Mouse (Mus musculus) hindbrain, embryonic 10.5 days (tissue): ENCODE results near the gene Dedd2. TPM values are rescaled to one million over a fixed set of nuclear protein-coding genes. Genes with fewer than 3 reads are reported as not detected.

Experiments
- DNase-seq: peaks from one replicate; pipeline ENCODE4 v3.0.0-alpha.2; 2017; ENCODE audit warnings: low spot score
- H3K27ac ChIP-seq: fragments of 300-500 bp; sonication (generic); 2 replicates; pipeline ENCODE4 v1.5.1; 2016; ENCODE audit warnings: mild to moderate bottlenecking, moderate library complexity
- H3K27me3 ChIP-seq: fragments of 300-500 bp; sonication (generic); 2 replicates; pipeline ENCODE4 v1.6.1; 2016; ENCODE audit warnings: mild to moderate bottlenecking; ENCODE audit not compliant: poor library complexity, insufficient read depth, severe bottlenecking
- H3K36me3 ChIP-seq: fragments of 300-500 bp; sonication (generic); 2 replicates; pipeline ENCODE4 v1.6.1; 2016; ENCODE audit warnings: mild to moderate bottlenecking, moderate library complexity
- H3K4me1 ChIP-seq: fragments of 300-500 bp; sonication (generic); replicated peaks from 2 replicates; pipeline ENCODE4 v1.6.1; 2016; ENCODE audit warnings: mild to moderate bottlenecking
- H3K4me3 ChIP-seq: fragments of 300-500 bp; sonication (generic); 2 replicates; pipeline ENCODE4 v1.5.1; 2016; ENCODE audit warnings: mild to moderate bottlenecking, moderate library complexity
- H3K9me3 ChIP-seq: fragments of 300-500 bp; sonication (generic); 2 replicates; pipeline ENCODE4 v1.6.1; 2016; ENCODE audit warnings: mild to moderate bottlenecking, moderate library complexity
- WGBS: fragments of 180-500 bp; shearing (Covaris S2); methylation state at CpG from one replicate; pipeline ENCODE4 v1.1.7; 2016; 5-methylcytosine and 5-hydroxymethylcytosine counted together
- polyA plus RNA-seq: library from polyadenylated mRNA; unstranded; fragments of >200 nt; fragmentation: Nextera tagmentation; extraction: Ambion mirVana; gene quantifications from 2 replicates; pipeline ENCODE4 v1.2.1, GENCODE M21; 2016

The Dedd2 gene
- polyA plus RNA-seq, 1 experiment from 2014 or later = 11.2 TPM

DNA sequence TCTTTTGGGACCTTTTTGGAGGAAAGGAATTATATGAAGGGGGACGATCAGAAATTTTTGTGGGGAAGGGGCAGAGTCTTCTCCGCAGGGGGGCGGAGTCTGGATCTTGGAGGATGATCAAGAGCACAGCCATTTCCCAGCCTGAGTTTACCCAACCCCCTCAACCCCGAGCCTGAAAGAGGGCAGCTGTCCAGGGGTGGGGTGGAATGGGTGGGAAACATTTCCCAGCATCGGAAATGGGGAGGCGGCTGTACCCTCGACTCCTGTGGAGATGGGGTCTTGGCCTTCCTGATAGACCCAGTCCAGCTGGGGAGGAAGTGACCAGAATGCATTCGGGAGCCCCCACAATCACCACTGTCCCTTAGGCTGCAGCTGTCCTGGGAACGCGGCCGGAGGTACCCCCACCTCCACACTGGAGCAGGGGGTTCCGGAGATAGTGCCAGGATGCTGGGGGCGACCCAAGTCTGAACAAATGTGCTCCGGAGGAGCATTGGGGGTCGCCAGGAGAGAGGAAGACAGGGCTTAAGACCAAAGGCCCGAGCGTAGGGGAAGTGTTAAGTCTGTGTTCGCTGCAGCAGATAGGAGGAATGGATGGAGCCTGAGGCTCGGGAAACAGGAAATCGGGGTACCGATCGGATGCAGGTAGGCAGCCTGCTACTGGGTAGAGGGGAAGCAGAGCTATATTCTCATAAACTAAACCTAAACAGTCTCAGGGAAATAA is 30.8 kb upstream of the Dedd2 start:
- 2% methylated on average over 22 of the region's 22 CpGs for WGBS

DNA sequence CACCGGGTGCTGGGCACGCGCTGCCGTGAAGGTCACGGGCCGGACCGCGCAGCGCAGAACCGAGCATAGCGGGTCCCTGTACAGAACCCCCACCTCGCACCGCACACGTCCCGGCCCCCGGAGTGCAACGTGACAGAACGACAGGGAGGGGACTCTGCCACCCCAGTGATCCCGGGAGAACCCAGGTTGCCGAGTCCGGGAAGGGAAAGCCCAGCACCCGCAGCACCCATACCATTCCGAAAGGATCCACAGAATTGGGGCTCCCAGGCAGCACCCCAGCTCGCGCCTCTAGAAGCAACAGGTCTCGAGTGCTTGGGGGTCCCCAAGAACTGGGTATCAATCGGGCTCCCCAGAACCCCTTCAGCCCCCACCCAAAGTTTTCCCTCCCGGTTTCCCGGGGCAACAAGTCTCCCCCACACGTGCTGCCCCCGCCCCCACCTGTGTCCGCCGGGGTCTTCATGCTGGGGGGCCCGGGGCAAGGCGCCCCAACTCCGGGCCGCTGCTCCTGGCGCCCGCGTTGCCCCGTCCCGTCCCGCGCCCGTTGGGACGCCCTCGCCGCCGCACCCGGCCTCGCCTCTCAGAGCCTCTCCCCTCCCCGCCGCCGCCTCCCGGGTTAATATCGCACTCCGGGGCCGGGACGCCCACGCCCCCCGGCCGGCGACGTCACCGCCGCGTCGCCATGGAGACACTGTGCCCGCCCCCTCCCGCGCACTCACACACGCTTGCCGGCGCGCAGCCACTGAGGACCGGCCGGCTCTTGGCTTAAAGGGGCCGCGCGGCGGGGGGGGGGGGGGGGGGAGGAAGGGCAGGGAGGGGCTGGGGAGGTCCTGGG is 29.9 kb upstream of the Dedd2 start, which contains the start of gene Erf:
Erf (minus strand) TSS at position 621 of the 832 bp plus-strand sequence.
- Histone ChIP-seq H3K9me3 (no peaks in the 10 kb centered on the region), H3K4me1 (peaks cover 63% of the 10 kb centered on the region), H3K36me3 (peaks cover 17% of the 10 kb centered on the region), H3K4me3 (peak within 1 kb of the TSS; percentile 85), H3K27me3 (no peaks in the 10 kb centered on the region), H3K27ac (peak within 1 kb of the TSS; percentile 97)
- WGBS = under 1% methylated on average over 78 of the region's 81 CpGs
- DNase-seq = peak; percentile 96

More for the DNA sequence above, 30.8 kb upstream of the Dedd2 start:
- peaks cover 9% of the 10 kb centered on the region for H3K36me3 ChIP-seq
- peak overlapping the region; percentile 97 for H3K27ac ChIP-seq
- no peaks in the 10 kb centered on the region for H3K9me3 ChIP-seq
- H3K4me1 ChIP-seq = peaks cover 55% of the 10 kb centered on the region
- H3K4me3 ChIP-seq = peak overlapping the region; percentile 85
- no peaks in the 10 kb centered on the region for H3K27me3 ChIP-seq
- peak; percentile 77 for DNase-seq

DNA sequence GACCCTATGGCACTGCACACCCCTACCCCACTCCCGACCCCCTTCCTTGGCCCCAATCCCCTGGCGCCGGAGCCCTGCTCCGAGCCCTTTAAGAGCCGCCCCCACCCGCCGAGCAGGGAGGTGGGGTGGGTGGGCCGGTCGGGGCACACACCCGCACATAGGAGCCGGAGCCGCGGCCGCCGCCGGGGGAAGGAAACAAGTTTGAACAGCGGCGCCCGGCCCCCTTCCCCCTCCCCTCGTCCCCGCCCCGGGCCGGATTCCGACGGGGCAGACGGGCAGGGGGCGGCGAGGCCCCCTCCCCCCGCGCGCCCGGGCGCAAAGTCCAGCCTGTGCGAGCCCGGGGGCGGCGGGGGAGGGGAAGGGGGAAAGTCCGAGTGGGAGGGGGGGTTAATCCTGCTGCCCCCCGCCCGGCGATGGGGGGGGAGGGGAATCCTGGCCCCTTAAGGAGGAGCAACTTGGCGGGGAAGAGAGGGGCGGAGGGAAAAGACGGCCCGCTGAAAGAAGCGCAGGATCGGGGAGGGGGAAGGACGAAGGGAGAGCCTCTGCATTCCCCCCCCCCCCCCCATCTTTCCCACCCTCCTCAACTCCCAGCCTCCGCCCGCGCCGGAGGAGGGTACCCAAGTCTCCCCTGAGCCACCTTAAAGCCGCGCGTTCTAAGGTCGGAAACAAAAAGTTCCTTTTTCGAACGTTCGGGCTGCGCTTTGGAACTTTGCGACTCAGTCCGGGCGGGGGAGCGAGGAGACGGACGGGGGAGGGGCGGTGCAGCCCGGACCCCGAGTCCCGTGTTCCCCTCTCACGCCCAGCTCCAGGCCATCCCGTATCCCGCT is 29.1 kb upstream of the Dedd2 start:
- H3K27me3 ChIP-seq = no peaks in the 10 kb centered on the region
- H3K9me3 ChIP-seq = no peaks in the 10 kb centered on the region
- peaks cover 26% of the 10 kb centered on the region for H3K36me3 ChIP-seq
- peak overlapping the region; percentile 85 for H3K4me3 ChIP-seq
- peak; percentile 87 for DNase-seq
- H3K4me1 ChIP-seq = peaks cover 71% of the 10 kb centered on the region
- under 1% methylated on average over 65 of the region's 73 CpGs for WGBS
- peak overlapping the region; percentile 97 for H3K27ac ChIP-seq

DNA sequence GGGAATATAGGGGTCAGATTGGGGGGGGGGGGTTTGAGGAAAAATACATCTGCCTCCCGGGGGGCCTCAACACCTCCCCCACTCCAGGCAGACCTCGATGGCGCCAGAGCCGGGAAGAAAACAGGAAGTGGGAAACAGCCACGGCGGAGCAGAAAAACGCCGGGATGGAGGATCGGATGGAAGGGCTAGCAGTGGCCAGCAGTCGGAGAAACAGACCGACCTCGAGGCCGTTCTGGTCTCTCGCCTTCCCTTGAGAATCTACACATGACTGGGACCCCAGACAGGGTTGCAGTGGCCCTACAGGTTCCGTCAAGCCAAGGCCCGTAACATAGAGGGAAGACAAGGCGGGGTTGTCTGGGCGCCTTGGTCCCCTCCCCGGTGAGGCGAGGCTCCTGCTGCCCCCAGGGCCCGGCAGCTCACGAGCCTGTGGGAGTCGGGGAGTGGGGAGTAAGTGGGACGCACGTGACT is 28.5 kb upstream of the Dedd2 start:
- Histone ChIP-seq H3K9me3 (no peaks in the 10 kb centered on the region), H3K27me3 (no peaks in the 10 kb centered on the region), H3K4me1 (peaks cover 77% of the 10 kb centered on the region), H3K36me3 (peaks cover 32% of the 10 kb centered on the region), H3K4me3 (peak overlapping the region; percentile 85), H3K27ac (peak overlapping the region; percentile 97)
- WGBS = under 1% methylated on average over 25 of the region's 25 CpGs
- DNase-seq = no peak

DNA sequence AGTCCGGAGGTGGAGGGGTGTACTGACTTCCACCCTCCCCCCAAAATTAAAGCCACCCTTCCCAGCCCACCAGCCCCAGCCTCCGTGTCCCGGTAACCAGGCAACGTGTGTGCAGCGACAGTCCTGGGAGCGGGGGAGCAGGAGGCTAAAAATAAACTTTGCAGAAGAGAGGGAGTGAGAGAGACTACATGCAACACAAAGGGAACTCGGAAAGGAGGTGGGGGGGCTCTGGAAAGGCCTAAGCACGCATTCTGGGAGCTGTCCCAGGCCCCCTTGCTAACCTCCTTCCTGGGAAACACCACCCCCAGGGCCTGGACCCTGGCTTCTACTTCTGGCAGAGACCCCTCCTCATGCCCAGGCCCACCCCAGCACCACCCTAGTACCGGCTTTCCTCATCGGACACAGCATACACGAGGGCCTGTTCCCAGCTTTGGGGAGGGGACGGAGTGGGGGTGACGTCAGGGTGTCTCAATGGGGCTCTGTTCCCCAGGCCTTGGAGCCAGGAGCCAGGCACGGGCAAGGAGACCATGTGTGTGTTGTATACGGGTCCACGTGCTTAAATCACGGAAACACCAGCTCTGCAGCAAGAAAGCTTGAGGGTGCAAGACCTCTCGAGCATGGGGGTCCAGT is 27.7 kb upstream of the Dedd2 start:
- H3K4me3 ChIP-seq = peak overlapping the region; percentile 85
- H3K4me1 ChIP-seq = peaks cover 77% of the 10 kb centered on the region
- no peaks in the 10 kb centered on the region for H3K27me3 ChIP-seq

DNA sequence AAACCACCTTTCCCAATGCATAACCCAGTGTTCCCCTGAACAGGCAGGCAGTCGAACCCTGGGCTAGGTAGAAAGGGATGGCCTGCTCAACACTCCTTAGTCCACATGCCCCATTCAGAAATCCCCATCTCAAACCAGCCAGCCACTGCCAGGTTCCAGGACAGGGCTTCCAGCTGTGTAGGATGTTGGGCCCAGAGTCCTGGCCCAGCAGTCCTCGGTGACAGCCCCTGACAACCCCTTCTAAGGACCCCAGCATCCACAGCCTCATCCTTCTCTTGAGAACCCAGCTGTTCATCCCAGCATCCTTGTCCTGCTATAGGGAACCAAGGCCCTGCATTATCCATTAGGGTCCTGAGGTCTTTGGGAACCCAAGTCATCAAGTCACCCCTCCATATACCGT is 27.1 kb upstream of the Dedd2 start:
- Histone ChIP-seq H3K4me1 (peaks cover 77% of the 10 kb centered on the region), H3K27ac (peak overlapping the region; percentile 97), H3K36me3 (peaks cover 46% of the 10 kb centered on the region), H3K4me3 (peak overlapping the region; percentile 85), H3K9me3 (no peaks in the 10 kb centered on the region), H3K27me3 (no peaks in the 10 kb centered on the region)
- whole genome bisulfite sequencing = 24% methylated on average over 3 of the region's 3 CpGs
- peak; percentile 13 for DNase-seq

More for the DNA sequence above, 27.7 kb upstream of the Dedd2 start:
- DNase-seq = peak; percentile 61
- whole genome bisulfite sequencing = 1% methylated on average over 18 of the region's 18 CpGs
- Histone ChIP-seq H3K9me3 (no peaks in the 10 kb centered on the region), H3K27ac (peak overlapping the region; percentile 97), H3K36me3 (peaks cover 40% of the 10 kb centered on the region)

DNA sequence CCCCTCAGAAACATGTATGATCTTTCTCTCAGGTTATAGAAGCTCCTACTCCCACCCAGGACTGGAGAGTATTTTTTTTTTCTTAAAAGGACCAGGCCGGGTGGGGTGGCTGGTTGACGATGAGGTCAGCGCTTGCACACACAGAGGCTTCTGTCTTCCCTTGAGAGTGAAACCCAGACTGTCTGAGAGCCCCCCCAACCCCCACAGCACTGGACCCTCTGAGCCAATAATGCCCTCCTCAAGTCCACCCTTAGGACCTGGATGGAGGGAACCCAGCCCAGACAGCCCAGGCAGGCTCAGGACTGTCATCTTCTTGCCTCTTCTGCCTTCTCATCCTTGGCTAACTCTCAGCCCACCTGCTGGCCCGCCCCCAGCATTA is 26.3 kb upstream of the Dedd2 start:
- Histone ChIP-seq H3K36me3 (peaks cover 50% of the 10 kb centered on the region), H3K4me3 (peak overlapping the region; percentile 85), H3K9me3 (no peaks in the 10 kb centered on the region), H3K27ac (peak overlapping the region; percentile 97), H3K4me1 (peaks cover 70% of the 10 kb centered on the region), H3K27me3 (no peaks in the 10 kb centered on the region)
- DNase-seq = no peak
- 60% methylated on average over 4 of the region's 4 CpGs for WGBS

DNA sequence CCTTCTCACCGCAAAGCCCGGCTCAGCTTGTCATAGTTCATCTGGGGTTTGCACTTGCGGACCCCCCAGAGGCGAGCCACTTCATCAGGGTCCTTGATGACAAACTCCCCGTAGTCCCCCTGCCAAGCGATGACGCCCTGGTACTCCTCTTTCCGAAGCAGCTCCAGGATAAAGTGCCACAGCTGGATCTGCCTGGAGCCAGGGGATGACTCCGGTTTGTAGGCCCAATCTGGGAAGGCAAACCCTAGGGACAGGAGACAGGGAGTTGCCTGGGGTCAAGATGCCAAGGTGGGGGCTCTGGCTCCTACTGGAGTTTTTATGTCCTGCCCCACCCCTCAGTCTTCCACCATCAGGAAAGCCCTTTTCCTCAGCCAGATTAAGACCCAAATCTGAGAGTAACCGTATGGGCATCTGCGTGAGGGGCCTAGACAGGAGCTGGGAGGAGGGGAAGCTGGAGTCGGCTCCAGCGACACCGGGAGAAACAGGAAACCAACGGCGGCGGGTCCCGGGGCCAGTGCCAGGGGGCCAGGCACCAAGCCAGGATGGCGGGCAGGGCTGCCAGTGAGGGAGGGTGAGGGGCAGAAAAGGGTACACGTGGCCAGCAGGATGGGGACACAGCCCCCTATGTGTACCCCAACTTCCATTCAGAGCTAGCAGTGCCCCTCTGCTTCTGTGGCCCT is 25.8 kb upstream of the Dedd2 start:
- H3K36me3 ChIP-seq = peaks cover 50% of the 10 kb centered on the region
- DNase-seq = no peak
- no peaks in the 10 kb centered on the region for H3K9me3 ChIP-seq
- no peaks in the 10 kb centered on the region for H3K27me3 ChIP-seq
- peak overlapping the region; percentile 97 for H3K27ac ChIP-seq
- peaks cover 67% of the 10 kb centered on the region for H3K4me1 ChIP-seq
- 82% methylated on average over 20 of the region's 20 CpGs for WGBS
- H3K4me3 ChIP-seq = peak overlapping the region; percentile 85; the same call in 1 of the 2 replicates

DNA sequence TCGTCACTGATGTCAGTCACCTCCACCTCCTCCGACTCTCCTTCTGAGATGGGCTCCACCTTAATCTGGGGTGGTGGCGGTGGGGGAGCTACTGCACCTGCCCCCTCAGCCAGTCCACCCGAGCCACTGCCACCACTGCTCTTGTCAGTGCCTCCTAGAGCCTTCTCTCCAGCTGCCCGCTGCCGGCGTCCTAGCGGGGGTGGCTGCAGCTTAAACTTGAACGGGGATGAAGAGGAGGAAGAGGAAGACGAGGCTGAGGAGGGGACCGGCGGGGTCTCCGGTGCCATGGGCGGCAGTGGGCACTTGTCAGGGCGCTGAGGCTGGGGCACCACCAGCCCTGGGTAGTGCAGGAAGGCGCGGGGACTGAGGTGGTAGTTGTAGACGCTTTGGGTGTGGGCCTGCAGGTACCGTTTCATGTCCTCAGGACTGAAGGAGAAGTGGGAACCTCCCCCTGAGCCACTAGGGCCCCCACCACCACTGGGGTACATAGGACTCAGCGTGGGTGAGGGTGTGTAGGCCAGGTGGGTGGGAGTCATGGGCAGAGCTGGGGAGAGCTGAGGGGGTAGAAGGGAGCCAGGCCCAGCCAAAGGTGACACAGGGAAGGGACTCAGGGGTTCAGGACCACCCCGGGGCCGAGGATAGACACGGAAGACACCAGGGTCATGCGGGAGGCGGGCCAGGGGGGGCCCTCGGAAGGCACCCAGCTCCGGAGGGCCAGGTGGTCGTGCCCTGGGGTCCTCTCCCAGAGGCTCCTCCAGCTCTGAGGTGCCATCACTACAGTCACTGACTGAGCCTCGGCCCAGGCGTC is 24.4 kb upstream of the Dedd2 start:
- Histone ChIP-seq H3K4me1 (peaks cover 61% of the 10 kb centered on the region), H3K27ac (peak overlapping the region; percentile 59; the same call in 1 of the 2 replicates)

DNA sequence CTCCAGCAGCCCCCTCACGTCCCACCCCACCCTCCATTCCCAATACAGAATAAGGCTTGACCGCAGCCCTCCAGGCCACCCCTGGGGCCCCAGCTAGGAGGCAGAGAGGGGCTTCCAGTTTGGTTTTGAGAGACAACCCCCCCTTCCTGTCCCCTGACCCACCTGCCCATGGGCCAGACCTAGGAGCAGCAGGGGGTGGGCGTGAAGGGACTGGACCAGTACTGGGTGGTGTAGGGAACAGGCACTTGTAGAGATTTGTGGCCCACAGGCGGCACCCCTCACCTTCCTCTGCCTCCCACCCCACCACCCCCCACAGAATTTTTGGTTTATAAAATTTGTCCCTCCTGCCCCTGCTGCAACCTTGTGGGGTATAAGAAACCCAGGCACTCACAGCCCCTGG is 22.9 kb upstream of the Dedd2 start:
- 97% methylated on average over 4 of the region's 4 CpGs for WGBS
- no peak overlapping the region for H3K4me3 ChIP-seq
- no peak overlapping the region for H3K27ac ChIP-seq
- DNase-seq = no peak
- no peaks in the 10 kb centered on the region for H3K27me3 ChIP-seq
- peaks cover 64% of the 10 kb centered on the region for H3K4me1 ChIP-seq
- H3K9me3 ChIP-seq = no peaks in the 10 kb centered on the region
- peaks cover 50% of the 10 kb centered on the region for H3K36me3 ChIP-seq

More for the DNA sequence above, 24.4 kb upstream of the Dedd2 start:
- Histone ChIP-seq H3K4me3 (no peak overlapping the region), H3K27me3 (no peaks in the 10 kb centered on the region), H3K36me3 (peaks cover 50% of the 10 kb centered on the region), H3K9me3 (no peaks in the 10 kb centered on the region)
- no peak for DNase-seq
- 90% methylated on average over 30 of the region's 30 CpGs for WGBS

DNA sequence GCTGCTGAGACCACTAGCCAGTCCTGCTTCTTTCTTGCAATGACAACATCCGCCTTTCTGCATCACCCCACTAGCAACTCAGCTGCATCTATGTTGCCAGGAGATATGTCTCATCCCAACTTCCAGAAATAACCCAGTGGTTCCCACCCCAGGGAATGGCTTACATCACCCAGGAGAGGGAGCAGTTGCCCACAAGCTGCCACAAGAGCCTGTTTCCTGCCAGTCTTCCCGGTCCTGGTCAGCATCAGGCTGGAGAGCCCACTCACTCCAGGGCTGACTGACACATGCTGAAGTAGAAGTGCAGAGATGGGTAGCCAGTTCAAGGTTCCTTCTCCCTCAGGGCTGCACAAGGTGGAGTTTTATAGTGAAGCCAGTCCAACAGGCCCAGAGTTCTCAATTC is 20.6 kb upstream of the Dedd2 start:
- Histone ChIP-seq H3K4me1 (peaks cover 50% of the 10 kb centered on the region), H3K4me3 (no peak overlapping the region), H3K9me3 (no peaks in the 10 kb centered on the region), H3K36me3 (peaks cover 39% of the 10 kb centered on the region), H3K27me3 (no peaks in the 10 kb centered on the region), H3K27ac (no peak overlapping the region)
- WGBS = 28% methylated on average over 2 of the region's 2 CpGs
- peak; percentile 38 for DNase-seq
